Mouse (Mus musculus) ovary, adult 2 months (tissue): ENCODE data around the gene Plekhf1. TPM values are rescaled to one million over a fixed set of nuclear protein-coding genes. Genes with fewer than 3 reads are reported as not detected.

Source experiments
- polyA plus RNA-seq: library from polyadenylated mRNA; depleted of rRNA; stranded (reverse); fragments of >200 nt; gene quantifications from 2 replicates; pipeline ENCODE4 v1.2.3, GENCODE M21; 2012; rRNA removed

The Plekhf1 gene
- polyA plus RNA-seq, result 15.8 and 28.0 TPM in 2 replicates

DNA sequence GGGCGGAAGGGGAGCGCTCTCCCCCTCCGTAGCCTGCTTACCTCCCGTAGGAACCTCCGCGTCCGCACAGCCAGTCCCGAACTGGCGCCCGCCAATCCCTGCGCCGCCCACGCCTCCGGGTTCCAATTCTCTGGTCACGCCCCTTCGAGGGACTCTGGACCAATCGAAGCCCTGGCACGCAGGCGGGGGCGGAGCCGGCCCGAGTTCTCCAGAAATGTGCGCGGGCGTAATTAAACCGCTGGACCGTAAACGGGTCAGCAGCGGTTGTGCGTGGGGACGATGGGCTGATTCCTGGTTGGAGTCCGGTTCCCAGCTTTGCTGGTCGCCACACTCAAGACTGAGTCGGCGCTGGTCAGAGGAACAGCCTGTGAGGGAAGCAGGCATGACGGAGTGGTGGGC is at the start of gene Plekhf1:
Gene Plekhf1, minus strand, starts transcription at position 117 of the 399 bp plus-strand sequence.

DNA sequence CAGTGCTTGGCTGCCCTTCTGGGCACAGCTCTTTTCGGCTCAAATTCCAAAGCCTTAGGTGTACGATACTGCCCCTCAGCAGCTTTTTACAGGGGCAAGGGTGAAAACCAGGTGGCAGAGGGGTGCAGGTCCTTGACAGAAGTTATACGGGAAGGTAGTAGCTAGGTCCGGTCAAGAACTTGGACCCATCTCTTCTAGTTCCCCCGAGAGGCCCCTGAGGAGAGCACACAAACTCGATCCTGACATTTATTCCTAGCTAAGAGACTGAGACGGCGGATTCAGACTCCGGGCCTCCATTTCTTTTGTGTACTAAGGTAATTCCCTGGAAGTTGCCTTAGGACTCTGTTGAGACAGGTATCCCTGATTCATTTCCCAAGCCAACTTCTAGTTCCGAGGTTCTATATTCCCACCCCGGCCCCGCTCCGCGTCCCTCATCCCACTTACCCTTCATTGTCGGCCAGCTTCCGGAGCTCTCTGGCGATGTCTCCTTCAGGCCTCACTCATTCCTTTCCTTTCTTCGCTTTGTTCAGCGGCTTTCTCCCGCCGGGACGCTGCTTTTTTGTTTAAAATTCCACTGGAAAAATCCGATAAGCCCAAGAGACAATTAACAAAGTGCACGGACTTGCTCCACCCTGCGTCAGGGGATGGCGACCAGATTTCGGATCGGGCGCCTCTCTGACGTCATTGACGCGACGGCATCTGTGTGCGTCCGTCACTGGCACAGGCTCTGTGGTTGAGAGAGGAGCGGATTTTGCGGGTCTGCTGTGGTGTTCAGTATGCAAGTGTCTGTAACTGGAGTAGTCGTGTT is 43.1 kb upstream of the Plekhf1 start, which contains the start of gene Pop4:
Gene Pop4, minus strand, starts transcription at position 721 of the 808 bp plus-strand sequence.

DNA sequence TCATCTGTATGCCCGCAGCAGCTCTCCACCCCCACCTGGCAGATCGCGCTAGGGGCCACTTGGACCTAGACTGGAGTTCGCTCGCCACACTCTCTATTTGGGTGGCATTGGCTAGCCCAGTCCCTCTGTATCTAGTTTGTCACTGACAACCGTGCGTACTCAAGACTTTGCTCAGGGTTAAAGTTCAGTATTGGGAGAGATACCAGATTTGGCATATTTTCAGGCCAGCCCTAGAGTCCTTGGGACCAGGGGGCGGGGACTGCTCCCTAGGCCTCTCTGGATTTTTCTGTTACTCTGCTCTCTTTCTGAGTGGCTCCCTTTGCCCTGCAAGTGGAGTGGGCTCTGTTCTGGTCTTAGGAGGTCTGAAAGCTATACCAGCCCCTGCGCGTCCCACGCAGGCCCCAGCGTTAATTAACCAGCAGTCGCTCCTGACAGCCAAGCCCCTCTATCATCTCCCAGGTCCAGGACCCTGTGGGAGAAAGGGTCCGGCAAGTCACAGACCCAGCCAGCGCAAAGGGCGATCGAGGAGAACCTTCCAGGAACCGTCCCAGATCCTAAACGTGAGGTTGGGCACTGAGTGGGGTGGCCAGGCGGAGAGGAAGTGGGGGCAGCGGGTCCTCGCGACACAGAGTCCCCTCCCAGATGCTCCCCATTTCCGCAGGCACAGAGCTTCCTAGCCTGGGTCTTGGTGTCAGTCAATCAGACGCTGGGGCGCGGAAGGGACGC is 44.7 kb downstream of the Plekhf1 start, which contains the start of gene 1600014C10Rik:
Gene 1600014C10Rik, plus strand, starts transcription at position 256 of the 726 bp plus-strand sequence.

Other genes starting within 250 kb of the Plekhf1 start
- gene Uri1, start 204.5 kb downstream of the Plekhf1 start, polyA plus RNA-seq, result 11.0 and 15.0 TPM in 2 replicates
- 8.2 and 13.0 TPM in 2 replicates for gene Ccne1, start 120.5 kb downstream of the Plekhf1 start, polyA plus RNA-seq
- 14.1 and 15.4 TPM in 2 replicates for gene 1600014C10Rik, start 44.8 kb downstream of the Plekhf1 start, polyA plus RNA-seq
- 17.5 and 24.2 TPM in 2 replicates for gene Pop4, start 43.4 kb upstream of the Plekhf1 start, polyA plus RNA-seq